Mouse (Mus musculus) retina, adult 2 months (tissue): ENCODE results near the gene Mphosph9.
A peak's percentile ranks its signal among the peaks of the same experiment; 100 is the strongest.

Experiments
- DNase-seq: peaks from one replicate; pipeline ENCODE4 v3.0.0-alpha.2; 2012; ENCODE audit warnings: low read depth, low spot score

The Mphosph9 gene

GRCm38 (mm10) chr5:124214516-124215145 is 113.1 kb downstream of the Mphosph9 start:
- no peak for DNase-seq

GRCm38 (mm10) chr5:124213588-124214469 is 113.9 kb downstream of the Mphosph9 start:
- no peak for DNase-seq

- DNase-seq: no peak
These were observed 116.1 kb downstream of the Mphosph9 start for GRCm38 (mm10) chr5:124211669-124212068.

GRCm38 (mm10) chr5:124211234-124211633 is 116.5 kb downstream of the Mphosph9 start:
- DNase-seq: no peak

GRCm38 (mm10) chr5:124210281-124211016 is 117.3 kb downstream of the Mphosph9 start:
- no peak for DNase-seq

GRCm38 (mm10) chr5:124209850-124210249 is 117.9 kb downstream of the Mphosph9 start:
- no peak for DNase-seq

GRCm38 (mm10) chr5:124208030-124208429 is 119.7 kb downstream of the Mphosph9 start:
- peak; percentile 36 for DNase-seq

GRCm38 (mm10) chr5:124206481-124207038 is 121.2 kb downstream of the Mphosph9 start:
- peak; percentile 62 for DNase-seq

- DNase-seq: no peak
These were observed 121.9 kb downstream of the Mphosph9 start for GRCm38 (mm10) chr5:124205809-124206380.

GRCm38 (mm10) chr5:124205211-124205610 is 122.6 kb downstream of the Mphosph9 start:
- DNase-seq: no peak

- DNase-seq: no peak
These were observed 123.5 kb downstream of the Mphosph9 start for GRCm38 (mm10) chr5:124204127-124204794.

- no peak for DNase-seq
These were observed 124.5 kb downstream of the Mphosph9 start for GRCm38 (mm10) chr5:124203251-124203650.

GRCm38 (mm10) chr5:124202071-124202470 is 125.7 kb downstream of the Mphosph9 start:
- DNase-seq: no peak

- DNase-seq: no peak
These were observed 126.2 kb downstream of the Mphosph9 start for GRCm38 (mm10) chr5:124201564-124201963.
